Mouse (Mus musculus) CH12.LX (cell line): ENCODE data around the gene Gm10778.

Experiments used
- CTCF ChIP-seq, 2 experiments: IDR thresholded peaks in 1 of 2; conservative IDR thresholded peaks in 1 of 2; 2 replicates each; pipeline ENCODE4 v1.5.1; 2011 to 2012; ENCODE audit warnings: low read depth in 2 of 2, low read length in 2 of 2, improper control_type of control experiment in 1 of 2, inconsistent platforms in 1 of 2, mild to moderate bottlenecking in 1 of 2, moderate library complexity in 1 of 2
- E2F4 ChIP-seq: IDR thresholded peaks from 2 replicates; pipeline ENCODE4 v1.6.1; 2011; ENCODE audit warnings: low read depth, low read length, improper control_type of control experiment; ENCODE audit not compliant: insufficient replicate concordance
- EP300 ChIP-seq: IDR thresholded peaks from 2 replicates; pipeline ENCODE4 v1.6.1; 2011; ENCODE audit warnings: low read length, improper control_type of control experiment
- KAT2A ChIP-seq: IDR thresholded peaks from 2 replicates; pipeline ENCODE4 v1.6.1; 2012; ENCODE audit warnings: low read length, improper control_type of control experiment, inconsistent platforms; ENCODE audit not compliant: insufficient replicate concordance
- MAFK ChIP-seq: IDR thresholded peaks from 2 replicates; pipeline ENCODE4 v1.6.1; 2011; ENCODE audit warnings: low read length, improper control_type of control experiment; ENCODE audit not compliant: insufficient replicate concordance
- NELFE ChIP-seq: IDR thresholded peaks from 2 replicates; pipeline ENCODE4 v1.6.1; 2011; ENCODE audit warnings: low read depth, low read length, improper control_type of control experiment
- POLR2A ChIP-seq: IDR thresholded peaks from 2 replicates; pipeline ENCODE4 v1.6.1; 2011; ENCODE audit warnings: low read depth, mild to moderate bottlenecking, improper control_type of control experiment, low read length
- POLR2AphosphoS2 ChIP-seq: IDR thresholded peaks from 2 replicates; pipeline ENCODE4 v1.6.1; 2011; ENCODE audit warnings: low read depth, low read length, improper control_type of control experiment
- SMC3 ChIP-seq: IDR thresholded peaks from 2 replicates; pipeline ENCODE4 v1.6.1; 2011; ENCODE audit warnings: low read depth, low read length, improper control_type of control experiment

DNA sequence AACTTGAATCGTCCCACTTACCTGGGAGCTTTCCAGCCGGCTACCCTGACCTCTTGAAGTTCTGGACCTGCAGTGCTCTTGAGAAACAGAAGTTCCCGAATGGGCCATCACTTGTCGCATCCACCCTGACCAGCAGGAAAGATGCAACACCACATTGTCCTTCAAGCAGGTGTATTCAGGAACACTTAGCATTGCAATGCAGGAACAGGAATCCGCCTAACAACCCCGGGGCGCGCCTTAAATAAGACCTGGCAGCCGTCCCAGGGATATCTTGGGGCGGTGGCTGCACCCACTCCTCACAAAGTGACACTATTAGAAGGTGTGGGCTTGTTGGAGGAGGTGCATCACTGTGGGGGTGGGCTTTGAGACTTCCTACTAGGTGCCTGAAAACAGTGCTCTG is 6.3 kb downstream of the Gm10778 start:
- no peak for TF ChIP-seq E2F4
- TF ChIP-seq CTCF (conservative IDR thresholded peaks at IDR 0.05 in 1 of 2, IDR thresholded peaks at IDR 0.05 in 1 of 2; ENCODE audit: low read depth in 2 of 2, low read length in 2 of 2), result no peak
- TF ChIP-seq MAFK, result no peak
- no peak for TF ChIP-seq EP300
- TF ChIP-seq POLR2A, result no peak
- no peak for TF ChIP-seq KAT2A
- no peak for TF ChIP-seq SMC3
- TF ChIP-seq NELFE, result no peak
- TF ChIP-seq POLR2AphosphoS2, result no peak
